Mouse (Mus musculus) cerebellum, adult 9-10 months (tissue): Measurements from ENCODE around the gene Aplp2.

ENCODE experiments used
- DNase-seq: peaks from one replicate; pipeline ENCODE4 v3.0.0; 2022

Aplp2 gene

GRCm38 (mm10) chr9:31120533-31120915, 91.1 kb downstream of the Aplp2 start:
- DNase-seq = no peak

GRCm38 (mm10) chr9:31119882-31120532, 91.6 kb downstream of the Aplp2 start:
- no peak for DNase-seq

- no peak for DNase-seq
These were observed 92.2 kb downstream of the Aplp2 start for GRCm38 (mm10) chr9:31119405-31119804.

GRCm38 (mm10) chr9:31118520-31119298, 92.9 kb downstream of the Aplp2 start:
- DNase-seq = no peak

DNA sequence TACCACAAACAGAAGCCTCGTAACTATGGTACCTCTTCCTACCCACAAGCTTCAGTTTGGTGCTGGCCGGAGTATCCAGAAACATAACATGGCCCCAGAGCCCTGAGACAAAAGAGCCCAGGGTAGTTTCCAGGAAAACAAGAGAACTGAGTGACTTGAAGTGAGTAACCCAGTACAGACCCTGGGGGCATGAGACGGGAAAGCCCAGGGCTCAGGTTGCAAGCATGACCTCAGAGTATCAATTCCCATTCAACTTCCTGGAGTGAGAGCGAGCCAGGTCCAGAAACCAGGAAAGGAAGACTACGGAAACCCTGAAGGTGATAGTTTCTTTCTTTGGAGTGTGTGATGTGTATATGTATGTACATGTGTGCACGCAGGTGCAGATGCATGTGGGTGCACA, 94.1 kb downstream of the Aplp2 start:
- no peak for DNase-seq

DNA sequence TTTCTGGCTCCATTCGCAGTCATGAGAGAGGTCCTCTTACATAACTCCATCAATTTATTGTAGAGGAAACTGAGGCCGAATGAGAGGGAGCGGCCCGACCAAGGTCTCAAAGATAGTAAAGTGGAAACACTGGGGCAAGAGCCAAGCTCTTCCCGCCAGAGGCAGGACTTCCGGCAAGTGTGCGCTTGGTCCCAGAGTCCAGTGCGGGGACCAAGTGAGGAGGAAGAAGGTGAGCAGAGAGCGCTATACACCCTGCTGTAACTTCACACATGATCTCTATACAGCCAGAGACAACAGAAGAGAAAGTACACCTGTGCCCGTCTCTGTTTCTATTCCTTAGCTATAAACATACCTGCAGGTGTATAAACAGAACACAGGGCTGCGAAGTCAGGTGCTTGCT, 94.5 kb downstream of the Aplp2 start:
- no peak for DNase-seq

DNA sequence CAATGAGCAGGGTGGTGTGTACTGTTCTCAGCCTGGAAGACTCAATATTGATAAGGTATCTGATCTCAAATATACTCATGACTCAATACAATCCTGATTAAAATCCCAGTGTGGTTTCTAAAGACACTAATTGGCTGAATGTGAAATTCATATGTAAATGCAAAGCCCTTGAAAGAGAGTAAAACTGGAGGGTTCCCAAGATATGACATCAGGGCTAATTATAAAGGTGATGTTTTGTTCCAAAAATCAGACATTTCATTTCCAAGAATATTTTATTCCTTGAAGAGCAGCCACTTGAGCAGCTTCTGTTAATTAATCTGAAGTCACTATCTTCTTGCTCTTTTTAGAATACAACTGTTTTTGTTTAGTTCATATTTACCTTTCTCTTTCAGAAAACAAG, 96.0 kb downstream of the Aplp2 start:
- no peak for DNase-seq

DNA sequence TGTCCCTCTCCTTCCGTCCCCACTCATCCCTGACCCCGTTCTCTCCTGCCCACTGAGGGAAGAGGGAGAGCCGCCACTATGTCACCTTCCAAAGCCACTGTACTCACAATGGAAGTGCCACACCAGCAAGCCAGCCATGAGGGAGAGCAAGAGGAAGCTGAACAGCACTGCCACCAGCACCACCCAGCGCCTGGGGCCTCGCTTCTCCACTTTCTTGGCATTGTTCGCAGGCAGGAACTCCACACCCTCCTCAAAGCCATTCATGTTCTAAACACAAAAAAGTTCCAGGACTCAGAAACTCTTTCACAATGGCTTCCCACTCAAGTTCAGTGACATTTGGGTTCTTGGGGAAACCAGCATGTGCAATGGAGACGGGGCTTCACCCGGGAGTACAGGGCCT, 103.2 kb downstream of the Aplp2 start:
- no peak for DNase-seq
